Mouse (Mus musculus) CD4-positive naive resting alpha-beta T cell, adult 57 days (primary cell): ENCODE data around the gene Pcolce2. TPM values are rescaled to one million over a fixed set of nuclear protein-coding genes. Genes with fewer than 3 reads are reported as not detected.

ENCODE experiments used
- total RNA-seq: library from RNA; stranded (reverse); gene quantifications from one replicate; pipeline ENCODE4 v1.2.4, GENCODE M21; 2023

Pcolce2 gene
- total RNA-seq = 0.12 TPM

DNA sequence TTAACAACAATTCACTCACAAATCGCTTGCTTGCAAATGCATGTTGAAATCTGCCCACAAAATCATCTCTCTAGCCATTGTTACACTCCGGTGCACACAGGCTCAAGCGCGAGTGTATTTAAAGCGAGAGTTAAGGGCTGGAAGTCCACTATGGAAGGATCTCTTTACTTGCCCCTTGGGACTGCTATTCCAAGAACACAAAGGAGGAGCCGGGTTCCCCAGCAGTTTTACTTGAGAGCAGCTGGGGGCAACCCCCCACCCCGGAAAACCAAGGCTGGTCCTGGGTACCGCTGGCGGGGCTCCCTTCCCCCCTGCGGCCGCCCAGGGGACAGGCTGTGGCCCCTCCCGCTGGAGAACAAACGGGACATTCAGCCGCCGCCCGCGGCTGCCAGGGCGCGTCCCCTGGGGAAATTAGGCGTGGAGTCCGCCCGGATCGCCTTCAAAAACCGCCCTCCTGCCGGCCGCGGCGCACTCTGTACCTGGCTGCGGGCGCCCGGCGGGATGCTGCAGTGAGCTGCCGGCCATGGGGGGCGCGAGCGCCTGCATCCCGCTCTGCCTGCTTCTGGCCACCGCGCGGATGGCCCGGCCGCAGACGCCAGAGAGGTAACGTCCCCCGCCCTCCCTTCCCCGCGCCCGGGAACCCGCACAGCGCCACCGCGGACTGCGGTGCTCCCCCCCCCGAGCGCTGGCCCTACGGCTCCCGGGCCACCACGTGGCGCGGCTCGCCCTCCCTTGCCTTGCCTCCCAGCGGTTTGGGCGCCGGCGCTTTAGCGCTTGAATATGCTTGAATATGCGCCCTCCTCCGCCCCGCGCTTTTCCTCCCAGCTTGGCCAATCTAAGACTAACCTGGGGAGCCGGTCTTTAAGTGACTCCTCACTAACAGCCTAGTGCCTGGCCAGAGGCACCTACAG is at the start of gene Pcolce2:
Gene Pcolce2, plus strand, starts transcription at position 331 of the 911 bp plus-strand sequence.

Other genes starting within 250 kb of the Pcolce2 start
- gene Chst2, start 230.9 kb upstream of the Pcolce2 start, total RNA-seq = 1.2 TPM
- 94.1 TPM for gene U2surp, start 125.6 kb upstream of the Pcolce2 start, total RNA-seq
- gene Paqr9, start 77.9 kb upstream of the Pcolce2 start, total RNA-seq = 0.30 TPM
- gene Trpc1, start 112.8 kb downstream of the Pcolce2 start, total RNA-seq = 0.44 TPM
- gene Pls1, start 207.7 kb downstream of the Pcolce2 start, total RNA-seq = not detected
- gene Atr, start 220.0 kb downstream of the Pcolce2 start, total RNA-seq = 23.1 TPM